Mouse (Mus musculus) neural tube, embryonic 13.5 days (tissue): ENCODE measurements around the gene Ces2c. TPM values are rescaled to one million over a fixed set of nuclear protein-coding genes. Genes with fewer than 3 reads are reported as not detected.
"Not testable (repeated sequence)": the region's sequence is repeated elsewhere in the genome, so short reads cannot be mapped to it uniquely, and the experiment has no call there.

ENCODE experiments used
- ATAC-seq: fragments of 200-750 bp; cut with Nextera tagmentation; 2 replicates; pipeline ENCODE4 v1.8.0; 2017; ENCODE audit warnings: low read depth, mild to moderate bottlenecking, moderate TSS enrichment, moderate library complexity
- H3K27ac ChIP-seq: fragments of 300-500 bp; sonication (generic); replicated peaks from 2 replicates; pipeline ENCODE4 v1.5.1; 2015; ENCODE audit warnings: moderate library complexity, mild to moderate bottlenecking, inconsistent platforms
- H3K27me3 ChIP-seq: fragments of 300-500 bp; sonication (generic); 2 replicates; pipeline ENCODE4 v1.6.1; 2015; ENCODE audit warnings: mild to moderate bottlenecking, inconsistent platforms
- H3K36me3 ChIP-seq: fragments of 300-500 bp; sonication (generic); 2 replicates; pipeline ENCODE4 v1.6.1; 2015; ENCODE audit warnings: mild to moderate bottlenecking, inconsistent platforms
- H3K4me1 ChIP-seq: fragments of 300-500 bp; sonication (generic); replicated peaks from 2 replicates; pipeline ENCODE4 v1.6.1; 2015; ENCODE audit warnings: inconsistent platforms
- H3K4me2 ChIP-seq: fragments of 300-500 bp; sonication (generic); 2 replicates; pipeline ENCODE4 v1.6.1; 2015; ENCODE audit warnings: inconsistent platforms, mild to moderate bottlenecking, moderate library complexity
- H3K4me3 ChIP-seq: fragments of 300-500 bp; sonication (generic); 2 replicates; pipeline ENCODE4 v1.5.1; 2015; ENCODE audit warnings: mild to moderate bottlenecking, inconsistent platforms
- H3K9ac ChIP-seq: fragments of 300-500 bp; sonication (generic); 2 replicates; pipeline ENCODE4 v1.6.1; 2015; ENCODE audit warnings: moderate library complexity, mild to moderate bottlenecking, inconsistent platforms
- H3K9me3 ChIP-seq: fragments of 300-500 bp; sonication (generic); 2 replicates; pipeline ENCODE4 v1.6.1; 2016; ENCODE audit warnings: inconsistent platforms
- WGBS: fragments of 180-500 bp; shearing (Covaris S2); methylation state at CpG from one replicate; pipeline ENCODE4 v1.1.7; 2015; 5-methylcytosine and 5-hydroxymethylcytosine counted together
- polyA plus RNA-seq: library from polyadenylated mRNA; unstranded; fragments of >200 nt; fragmentation: Nextera tagmentation; extraction: Ambion mirVana; gene quantifications from 2 replicates; pipeline ENCODE4 v1.2.1, GENCODE M21; 2015

The Ces2c gene
- not detected in 2 replicates for polyA plus RNA-seq

- Histone ChIP-seq H3K4me2 (no peak within 1 kb of the TSS), H3K27me3 (no peaks in the 10 kb centered on the region), H3K36me3 (no peaks in the 10 kb centered on the region), H3K9me3 (no peaks in the 10 kb centered on the region), H3K9ac (no peak within 1 kb of the TSS), H3K27ac (no peak within 1 kb of the TSS), H3K4me3 (no peak within 1 kb of the TSS), H3K4me1 (no peaks in the 10 kb centered on the region)
- ATAC-seq, result no peak
- WGBS, result 86% methylated on average over 3 of the region's 3 CpGs
Measured at GRCm38 (mm10) chr8:104846831-104847230, at the start of gene Ces2c. Gene Ces2c (plus strand): TSS chr8:104847068.

- Histone ChIP-seq H3K36me3 (no peaks in the 10 kb centered on the region), H3K27ac (no peak overlapping the region), H3K9ac (no peak overlapping the region), H3K4me2 (no peak overlapping the region), H3K4me3 (no peak overlapping the region), H3K27me3 (no peaks in the 10 kb centered on the region), H3K9me3 (no peaks in the 10 kb centered on the region), H3K4me1 (no peaks in the 10 kb centered on the region)
- WGBS, result 97% methylated on average over 1 of the region's 1 CpGs
- no peak for ATAC-seq
Measured at GRCm38 (mm10) chr8:104799385-104799784, 47.5 kb upstream of the Ces2c start.

GRCm38 (mm10) chr8:104806127-104806526 is 40.7 kb upstream of the Ces2c start:
- Histone ChIP-seq H3K9me3 (no peaks in the 10 kb centered on the region), H3K4me3 (no peak overlapping the region), H3K9ac (no peak overlapping the region), H3K4me1 (no peaks in the 10 kb centered on the region), H3K27ac (no peak overlapping the region), H3K36me3 (no peaks in the 10 kb centered on the region), H3K27me3 (no peaks in the 10 kb centered on the region), H3K4me2 (no peak overlapping the region)
- no peak for ATAC-seq
- 32% methylated on average over 2 of the region's 2 CpGs for WGBS

- Histone ChIP-seq H3K4me1 (no peaks in the 10 kb centered on the region), H3K36me3 (no peaks in the 10 kb centered on the region), H3K9me3 (no peaks in the 10 kb centered on the region), H3K9ac (no peak overlapping the region), H3K4me2 (no peak overlapping the region), H3K27me3 (no peaks in the 10 kb centered on the region), H3K27ac (no peak overlapping the region), H3K4me3 (no peak overlapping the region)
- no peak for ATAC-seq
- 91% methylated on average over 7 of the region's 7 CpGs for WGBS
Measured at GRCm38 (mm10) chr8:104808542-104809413, 38.1 kb upstream of the Ces2c start.

GRCm38 (mm10) chr8:104809436-104809835 is 37.4 kb upstream of the Ces2c start:
- no peak overlapping the region for H3K4me2 ChIP-seq
- WGBS, result 87% methylated on average over 3 of the region's 3 CpGs
- no peak overlapping the region for H3K4me3 ChIP-seq
- no peak overlapping the region for H3K27ac ChIP-seq
- H3K4me1 ChIP-seq, result no peaks in the 10 kb centered on the region
- no peak for ATAC-seq
- no peaks in the 10 kb centered on the region for H3K27me3 ChIP-seq
- no peaks in the 10 kb centered on the region for H3K9me3 ChIP-seq
- no peak overlapping the region for H3K9ac ChIP-seq
- H3K36me3 ChIP-seq, result no peaks in the 10 kb centered on the region

GRCm38 (mm10) chr8:104826912-104827311 is 20.0 kb upstream of the Ces2c start:
- H3K4me2 ChIP-seq, result no peak overlapping the region
- no peak overlapping the region for H3K27ac ChIP-seq
- no peaks in the 10 kb centered on the region for H3K27me3 ChIP-seq
- no peaks in the 10 kb centered on the region for H3K9me3 ChIP-seq
- H3K36me3 ChIP-seq, result no peaks in the 10 kb centered on the region
- WGBS, result 77% methylated on average over 1 of the region's 1 CpGs
- H3K4me1 ChIP-seq, result no peaks in the 10 kb centered on the region
- H3K9ac ChIP-seq, result no peak overlapping the region
- no peak for ATAC-seq
- no peak overlapping the region for H3K4me3 ChIP-seq

GRCm38 (mm10) chr8:104828221-104828620 is 18.6 kb upstream of the Ces2c start:
- no peak overlapping the region for H3K4me3 ChIP-seq
- 81% methylated on average over 3 of the region's 3 CpGs for WGBS
- H3K36me3 ChIP-seq, result no peaks in the 10 kb centered on the region
- H3K9me3 ChIP-seq, result no peaks in the 10 kb centered on the region
- no peak for ATAC-seq
- no peaks in the 10 kb centered on the region for H3K27me3 ChIP-seq
- no peak overlapping the region for H3K4me2 ChIP-seq
- H3K27ac ChIP-seq, result no peak overlapping the region
- H3K4me1 ChIP-seq, result no peaks in the 10 kb centered on the region
- no peak overlapping the region for H3K9ac ChIP-seq

GRCm38 (mm10) chr8:104831440-104831839 is 15.4 kb upstream of the Ces2c start, which contains the start of gene Ces2b:
Gene Ces2b (plus strand): TSS chr8:104831572.
- no peaks in the 10 kb centered on the region for H3K36me3 ChIP-seq
- no peak within 1 kb of the TSS for H3K4me3 ChIP-seq
- H3K27me3 ChIP-seq, result no peaks in the 10 kb centered on the region
- H3K9ac ChIP-seq, result no peak within 1 kb of the TSS
- H3K27ac ChIP-seq, result no peak within 1 kb of the TSS
- WGBS, result 80% methylated on average over 5 of the region's 5 CpGs
- H3K4me2 ChIP-seq, result no peak within 1 kb of the TSS
- no peaks in the 10 kb centered on the region for H3K4me1 ChIP-seq
- no peaks in the 10 kb centered on the region for H3K9me3 ChIP-seq
- no peak for ATAC-seq

GRCm38 (mm10) chr8:104841360-104842078 is 5.3 kb upstream of the Ces2c start:
- H3K4me3 ChIP-seq, result no peak overlapping the region
- no peaks in the 10 kb centered on the region for H3K27me3 ChIP-seq
- H3K27ac ChIP-seq, result no peak overlapping the region
- H3K4me1 ChIP-seq, result no peaks in the 10 kb centered on the region
- 91% methylated on average over 3 of the region's 3 CpGs for WGBS
- H3K9me3 ChIP-seq, result no peaks in the 10 kb centered on the region
- no peak for ATAC-seq
- H3K4me2 ChIP-seq, result no peak overlapping the region
- H3K9ac ChIP-seq, result no peak overlapping the region
- H3K36me3 ChIP-seq, result no peaks in the 10 kb centered on the region

- ATAC-seq, result no peak
- no peak overlapping the region for H3K27ac ChIP-seq
- H3K4me2 ChIP-seq, result no peak overlapping the region
- 79% methylated on average over 4 of the region's 4 CpGs for WGBS
- no peak overlapping the region for H3K9ac ChIP-seq
- no peaks in the 10 kb centered on the region for H3K27me3 ChIP-seq
- no peaks in the 10 kb centered on the region for H3K9me3 ChIP-seq
- no peaks in the 10 kb centered on the region for H3K36me3 ChIP-seq
- no peaks in the 10 kb centered on the region for H3K4me1 ChIP-seq
- H3K4me3 ChIP-seq, result no peak overlapping the region
Measured at GRCm38 (mm10) chr8:104847741-104848462, 1.0 kb downstream of the Ces2c start.

- not testable (repeated sequence) for H3K4me1 ChIP-seq, H3K36me3 ChIP-seq, H3K9ac ChIP-seq, H3K27me3 ChIP-seq, H3K4me2 ChIP-seq, H3K9me3 ChIP-seq, H3K27ac ChIP-seq, H3K4me3 ChIP-seq, ATAC-seq
- no CpG with 5 or more reads among the region's 4 CpGs for WGBS
Measured at GRCm38 (mm10) chr8:104866844-104867531, 20.1 kb downstream of the Ces2c start.
